Mouse (Mus musculus): ENCODE measurements around the gene Tbc1d21.

GRCm38 (mm10) chr9:58311191-58311910 lies 58.9 kb downstream of the Tbc1d21 start:
- TF ChIP-seq GATA1 (IDR thresholded peaks at IDR 0.05; ENCODE audit: borderline replicate concordance, low read length) (no peak), FLI1 (IDR thresholded peaks at IDR 0.05; ENCODE audit: low read length) (no peak)
